Mouse (Mus musculus) macrophage (primary cell): ENCODE measurements at regions not wholly inside any gene's neighbourhood (a gene's known extent, or its start where the extent isn't known, plus 50 kb on each side); places are given as distances from the start of the nearest gene placed in this dataset.

Source experiments
- H3K27ac ChIP-seq: fragments of 350-480 bp; formaldehyde crosslinking; 2 replicates; pipeline ENCODE4 v1.9.0; 2021
- H3K36me3 ChIP-seq: fragments of 350-480 bp; formaldehyde crosslinking; 2 replicates; pipeline ENCODE4 v1.9.0; 2021; ENCODE audit errors: inconsistent target
- H3K4me3 ChIP-seq: fragments of 350-480 bp; formaldehyde crosslinking; 2 replicates; pipeline ENCODE4 v1.9.0; 2021; ENCODE audit errors: inconsistent target
- H3K79me2 ChIP-seq: fragments of 350-480 bp; formaldehyde crosslinking; 2 replicates; pipeline ENCODE4 v1.9.0; 2021; ENCODE audit errors: inconsistent target
- WGBS: methylation state at CpG from one replicate; pipeline ENCODE4 v1.1.7; 2026; ENCODE audit warnings: inconsistent platforms; ENCODE audit not compliant: missing documents; 5-methylcytosine and 5-hydroxymethylcytosine counted together

GRCm38 (mm10) chr17:85932360-85933132, 212.4 kb downstream of the Srbd1 start:
- H3K36me3 ChIP-seq = no peaks in the 10 kb centered on the region
- no peak overlapping the region for H3K4me3 ChIP-seq
- H3K27ac ChIP-seq = no peak overlapping the region
- H3K79me2 ChIP-seq = no peaks in the 10 kb centered on the region
- WGBS = 93% methylated on average over 30 of the region's 30 CpGs

- 83% methylated on average over 10 of the region's 10 CpGs for WGBS
- no peak overlapping the region for H3K27ac ChIP-seq
- no peaks in the 10 kb centered on the region for H3K79me2 ChIP-seq
- no peaks in the 10 kb centered on the region for H3K36me3 ChIP-seq
- no peak overlapping the region for H3K4me3 ChIP-seq
Observed at GRCm38 (mm10) chr17:85931955-85932354, 213.0 kb downstream of the Srbd1 start.

GRCm38 (mm10) chr17:85930789-85931188, 214.2 kb downstream of the Srbd1 start:
- H3K27ac ChIP-seq = no peak overlapping the region
- no peaks in the 10 kb centered on the region for H3K36me3 ChIP-seq
- H3K79me2 ChIP-seq = no peaks in the 10 kb centered on the region
- no peak overlapping the region for H3K4me3 ChIP-seq
- WGBS = 95% methylated on average over 5 of the region's 5 CpGs

- no peak overlapping the region for H3K4me3 ChIP-seq
- H3K36me3 ChIP-seq = no peaks in the 10 kb centered on the region
- WGBS = 87% methylated on average over 3 of the region's 3 CpGs
- no peak overlapping the region for H3K27ac ChIP-seq
- H3K79me2 ChIP-seq = no peaks in the 10 kb centered on the region
Observed at GRCm38 (mm10) chr17:85930331-85930730, 214.6 kb downstream of the Srbd1 start.

GRCm38 (mm10) chr17:85929699-85930286, 215.2 kb downstream of the Srbd1 start:
- WGBS = 85% methylated on average over 12 of the region's 12 CpGs
- H3K4me3 ChIP-seq = no peak overlapping the region
- no peaks in the 10 kb centered on the region for H3K79me2 ChIP-seq
- H3K27ac ChIP-seq = no peak overlapping the region
- no peaks in the 10 kb centered on the region for H3K36me3 ChIP-seq

GRCm38 (mm10) chr17:85928543-85928942, 216.4 kb downstream of the Srbd1 start:
- 93% methylated on average over 2 of the region's 2 CpGs for WGBS
- no peaks in the 10 kb centered on the region for H3K79me2 ChIP-seq
- H3K27ac ChIP-seq = no peak overlapping the region
- H3K36me3 ChIP-seq = no peaks in the 10 kb centered on the region
- no peak overlapping the region for H3K4me3 ChIP-seq

- H3K4me3 ChIP-seq = no peak overlapping the region
- no peak overlapping the region for H3K27ac ChIP-seq
- no peaks in the 10 kb centered on the region for H3K36me3 ChIP-seq
- WGBS = 85% methylated on average over 9 of the region's 9 CpGs
- H3K79me2 ChIP-seq = no peaks in the 10 kb centered on the region
Observed at GRCm38 (mm10) chr17:85927261-85927660, 217.7 kb downstream of the Srbd1 start.

- H3K4me3 ChIP-seq = no peak overlapping the region
- no peak overlapping the region for H3K27ac ChIP-seq
- no peaks in the 10 kb centered on the region for H3K36me3 ChIP-seq
- 90% methylated on average over 4 of the region's 4 CpGs for WGBS
- H3K79me2 ChIP-seq = no peaks in the 10 kb centered on the region
Observed at GRCm38 (mm10) chr17:85926044-85926443, 218.9 kb downstream of the Srbd1 start.

GRCm38 (mm10) chr17:85921219-85921673, 223.7 kb downstream of the Srbd1 start:
- WGBS = 93% methylated on average over 8 of the region's 8 CpGs
- H3K79me2 ChIP-seq = no peaks in the 10 kb centered on the region

GRCm38 (mm10) chr17:85919868-85920267, 225.1 kb downstream of the Srbd1 start:
- no peaks in the 10 kb centered on the region for H3K36me3 ChIP-seq
- H3K79me2 ChIP-seq = no peaks in the 10 kb centered on the region
- H3K4me3 ChIP-seq = no peak overlapping the region
- WGBS = 87% methylated on average over 7 of the region's 7 CpGs
- H3K27ac ChIP-seq = no peak overlapping the region

More at GRCm38 (mm10) chr17:85921219-85921673, 223.7 kb downstream of the Srbd1 start:
- Histone ChIP-seq H3K27ac (no peak overlapping the region), H3K4me3 (no peak overlapping the region), H3K36me3 (no peaks in the 10 kb centered on the region)

GRCm38 (mm10) chr17:85915870-85916269, 227.8 kb upstream of the Six2 start:
- H3K36me3 ChIP-seq = no peaks in the 10 kb centered on the region
- H3K79me2 ChIP-seq = no peaks in the 10 kb centered on the region
- no peak overlapping the region for H3K27ac ChIP-seq
- WGBS = 88% methylated on average over 3 of the region's 3 CpGs
- no peak overlapping the region for H3K4me3 ChIP-seq

- 77% methylated on average over 6 of the region's 6 CpGs for WGBS
- Histone ChIP-seq H3K27ac (no peak overlapping the region), H3K79me2 (no peaks in the 10 kb centered on the region), H3K4me3 (no peak overlapping the region), H3K36me3 (no peaks in the 10 kb centered on the region)
Observed at GRCm38 (mm10) chr17:85914062-85914461, 226.0 kb upstream of the Six2 start.

GRCm38 (mm10) chr17:85908709-85909108, 220.6 kb upstream of the Six2 start:
- WGBS = 97% methylated on average over 3 of the region's 3 CpGs
- Histone ChIP-seq H3K79me2 (no peaks in the 10 kb centered on the region), H3K27ac (no peak overlapping the region), H3K4me3 (no peak overlapping the region), H3K36me3 (no peaks in the 10 kb centered on the region)

- no peaks in the 10 kb centered on the region for H3K36me3 ChIP-seq
- no peak overlapping the region for H3K27ac ChIP-seq
- H3K79me2 ChIP-seq = no peaks in the 10 kb centered on the region
- no peak overlapping the region for H3K4me3 ChIP-seq
- WGBS = 88% methylated on average over 4 of the region's 4 CpGs
Observed at GRCm38 (mm10) chr17:85906597-85907187, 218.6 kb upstream of the Six2 start.

- Histone ChIP-seq H3K27ac (no peak overlapping the region), H3K4me3 (no peak overlapping the region), H3K79me2 (no peaks in the 10 kb centered on the region), H3K36me3 (no peaks in the 10 kb centered on the region)
- WGBS = 100% methylated on average over 2 of the region's 2 CpGs
Observed at GRCm38 (mm10) chr17:85902575-85902974, 214.5 kb upstream of the Six2 start.
